Mouse (Mus musculus): Measurements from ENCODE around the gene Arf3. TPM values are rescaled to one million over a fixed set of nuclear protein-coding genes. Genes with fewer than 3 reads are reported as not detected.

Gene Arf3
- polyA plus RNA-seq, 1 experiment: 166 TPM

DNA sequence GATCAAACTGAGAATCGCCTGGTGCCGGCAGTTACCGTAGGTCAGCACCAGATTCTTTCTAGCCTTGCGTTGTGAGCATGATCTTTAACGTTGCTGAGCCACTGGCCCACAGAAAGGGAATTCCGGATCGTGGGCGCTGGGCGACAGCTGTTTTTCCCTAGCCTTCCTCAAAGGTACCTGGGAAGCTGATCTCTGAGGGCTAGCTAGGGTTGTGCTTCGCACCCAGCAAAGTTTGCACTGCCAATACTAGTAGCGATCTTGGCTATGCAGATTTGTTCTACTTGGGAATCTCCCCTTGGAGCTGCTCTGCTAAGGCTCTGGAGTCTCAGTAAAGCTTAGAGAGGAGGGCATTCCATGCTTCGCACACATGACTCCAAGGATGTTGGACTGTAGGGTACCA, 28.2 kb upstream of the Arf3 start:
- no peak for DNase-seq
- WGBS: 3% methylated on average over 12 of the region's 12 CpGs
- H3K4me1 ChIP-seq (ENCODE audit: control insufficient read depth, insufficient read depth, low read length): peaks cover 13% of the 10 kb centered on the region; the same call in 1 of the 2 replicates
- no peak for TF ChIP-seq POLR2A (IDR thresholded peaks at IDR 0.05; ENCODE audit: borderline replicate concordance, extremely low read depth, low read depth, low read length)
- no peak for TF ChIP-seq CTCF (IDR thresholded peaks at IDR 0.05; ENCODE audit: insufficient read depth, low read length)
- H3K4me3 ChIP-seq (replicated peaks; ENCODE audit: extremely low read depth, low read depth, low read length): no peak overlapping the region

DNA sequence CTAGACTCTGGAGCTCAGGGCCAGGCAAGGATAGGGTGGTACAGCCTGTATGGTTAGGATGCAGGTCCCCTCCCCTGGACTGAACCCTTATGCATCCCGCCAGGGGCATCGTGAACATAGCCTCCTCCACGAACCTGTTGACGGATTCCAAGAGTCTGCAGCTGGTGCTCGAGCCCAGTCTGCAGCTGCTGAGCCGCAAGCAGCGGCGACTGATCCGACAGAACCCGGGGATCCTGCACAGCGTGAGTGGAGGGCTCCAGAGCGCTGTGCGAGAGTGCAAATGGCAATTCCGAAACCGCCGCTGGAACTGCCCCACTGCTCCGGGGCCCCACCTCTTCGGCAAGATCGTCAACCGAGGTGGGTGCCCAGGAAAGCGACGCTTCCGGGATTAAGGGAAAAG, 27.7 kb upstream of the Arf3 start:
- TF ChIP-seq CTCF (IDR thresholded peaks at IDR 0.05; ENCODE audit: insufficient read depth, low read length): no peak
- DNase-seq: no peak
- peaks cover 13% of the 10 kb centered on the region; the same call in 1 of the 2 replicates for H3K4me1 ChIP-seq (ENCODE audit: control insufficient read depth, insufficient read depth, low read length)
- peak overlapping the region; percentile 9 for H3K4me3 ChIP-seq (replicated peaks; ENCODE audit: extremely low read depth, low read depth, low read length)
- WGBS: 1% methylated on average over 23 of the region's 23 CpGs

DNA sequence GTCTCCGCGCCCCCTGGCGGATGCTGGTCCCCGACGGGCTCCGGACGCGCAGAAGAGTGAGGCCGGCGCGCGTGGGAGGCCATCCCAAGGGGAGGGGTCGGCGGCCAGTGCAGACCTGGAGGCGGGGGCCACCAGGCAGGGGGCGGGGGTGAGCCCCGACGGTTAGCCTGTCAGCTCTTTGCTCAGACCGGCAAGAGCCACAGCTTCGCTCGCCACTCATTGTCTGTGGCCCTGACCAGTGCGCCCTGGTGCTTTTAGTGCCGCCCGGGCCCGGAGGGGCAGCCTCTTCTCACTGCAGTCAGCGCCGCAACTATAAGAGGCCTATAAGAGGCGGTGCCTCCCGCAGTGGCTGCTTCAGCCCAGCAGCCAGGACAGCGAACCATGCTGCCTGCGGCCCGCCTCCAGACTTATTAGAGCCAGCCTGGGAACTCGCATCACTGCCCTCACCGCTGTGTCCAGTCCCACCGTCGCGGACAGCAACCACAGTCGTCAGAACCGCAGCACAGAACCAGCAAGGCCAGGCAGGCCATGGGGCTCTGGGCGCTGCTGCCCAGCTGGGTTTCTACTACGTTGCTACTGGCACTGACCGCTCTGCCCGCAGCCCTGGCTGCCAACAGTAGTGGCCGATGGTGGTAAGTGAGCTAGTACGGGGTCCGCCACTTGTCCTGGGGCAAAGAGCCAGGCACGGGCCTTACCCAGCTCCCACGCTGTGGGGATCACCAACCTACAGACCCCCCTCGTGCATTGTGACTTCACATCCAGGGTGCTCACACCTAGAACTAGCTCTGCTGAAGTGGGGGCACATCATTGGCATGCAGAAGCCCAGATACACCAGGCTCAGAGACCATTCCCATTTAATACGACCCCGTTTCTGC, 26.9 kb upstream of the Arf3 start, which contains the start of gene Wnt1:
Wnt1 (plus strand) TSS at position 197 of the 875 bp plus-strand sequence.
- DNase-seq: peak; percentile 61
- Histone ChIP-seq H3K4me3 (replicated peaks; ENCODE audit: extremely low read depth, low read depth, low read length) (no peak within 1 kb of the TSS), H3K4me1 (ENCODE audit: control insufficient read depth, insufficient read depth, low read length) (peaks cover 13% of the 10 kb centered on the region; the same call in 1 of the 2 replicates)
- 5% methylated on average over 50 of the region's 51 CpGs for WGBS
- TF ChIP-seq POLR2A (IDR thresholded peaks at IDR 0.05; ENCODE audit: borderline replicate concordance, extremely low read depth, low read depth, low read length): no peak
- peak; percentile 38 for TF ChIP-seq CTCF (IDR thresholded peaks at IDR 0.05; ENCODE audit: insufficient read depth, low read length)

DNA sequence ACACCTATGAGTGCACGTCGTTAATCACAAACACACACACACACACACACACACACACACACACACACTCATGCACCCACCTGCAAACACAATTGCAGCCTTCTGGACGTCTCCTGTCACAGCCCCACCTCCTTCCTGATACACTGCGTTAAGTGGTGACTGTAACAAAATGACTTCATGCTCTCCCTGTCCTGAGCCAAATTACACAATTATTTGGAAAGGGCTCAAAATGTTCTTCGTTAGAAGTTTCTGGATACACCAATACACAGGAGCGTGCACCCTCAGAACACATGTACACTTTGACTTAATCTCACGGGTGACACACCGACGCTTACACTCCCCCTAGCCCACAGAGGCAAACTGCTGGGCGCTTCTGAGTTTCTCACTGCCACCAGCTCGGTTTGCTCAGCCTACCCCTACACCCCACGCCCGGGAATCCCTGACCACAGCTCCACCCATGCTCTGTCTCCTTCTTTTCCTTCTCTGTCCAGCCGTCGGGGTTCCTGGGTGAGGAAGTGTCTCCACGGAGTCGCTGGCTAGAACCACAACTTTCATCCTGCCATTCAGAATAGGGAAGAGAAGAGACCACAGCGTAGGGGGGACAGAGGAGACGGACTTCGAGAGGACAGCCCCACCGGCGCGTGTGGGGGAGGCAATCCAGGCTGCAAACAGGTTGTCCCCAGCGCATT, 26.1 kb upstream of the Arf3 start:
- no peak overlapping the region for H3K4me3 ChIP-seq (replicated peaks; ENCODE audit: extremely low read depth, low read depth, low read length)
- 8% methylated on average over 24 of the region's 24 CpGs for WGBS
- H3K4me1 ChIP-seq (ENCODE audit: control insufficient read depth, insufficient read depth, low read length): peaks cover 13% of the 10 kb centered on the region; the same call in 1 of the 2 replicates
- TF ChIP-seq POLR2A (IDR thresholded peaks at IDR 0.05; ENCODE audit: borderline replicate concordance, extremely low read depth, low read depth, low read length) (no peak), CTCF (IDR thresholded peaks at IDR 0.05; ENCODE audit: insufficient read depth, low read length) (no peak)
- DNase-seq: no peak

DNA sequence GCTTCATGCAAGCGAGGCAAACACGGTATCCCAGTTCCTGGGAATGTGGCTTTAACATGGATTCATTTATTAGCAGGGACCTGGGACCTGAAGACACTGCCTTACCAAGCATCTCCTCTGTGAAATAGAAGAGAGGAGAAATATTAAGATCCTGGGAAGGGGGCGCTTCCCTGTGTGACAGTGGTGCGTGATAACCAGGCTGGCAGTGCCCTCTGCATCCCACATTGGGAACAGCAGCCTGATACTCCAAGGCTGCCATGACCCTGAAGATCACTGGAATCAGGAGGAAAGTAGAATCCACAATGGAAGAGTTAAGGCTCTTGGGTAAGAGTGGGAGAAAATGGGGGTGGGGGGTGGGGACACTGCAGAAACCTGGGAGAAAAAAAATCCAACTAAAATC, 24.9 kb upstream of the Arf3 start:
- TF ChIP-seq POLR2A (IDR thresholded peaks at IDR 0.05; ENCODE audit: borderline replicate concordance, extremely low read depth, low read depth, low read length) (no peak), CTCF (IDR thresholded peaks at IDR 0.05; ENCODE audit: insufficient read depth, low read length) (peak; percentile 48; the same call in 1 of the 2 replicates)
- 36% methylated on average over 4 of the region's 4 CpGs for WGBS
- no peak for DNase-seq
- Histone ChIP-seq H3K4me1 (ENCODE audit: control insufficient read depth, insufficient read depth, low read length) (peaks cover 13% of the 10 kb centered on the region; the same call in 1 of the 2 replicates), H3K4me3 (replicated peaks; ENCODE audit: extremely low read depth, low read depth, low read length) (no peak overlapping the region)

DNA sequence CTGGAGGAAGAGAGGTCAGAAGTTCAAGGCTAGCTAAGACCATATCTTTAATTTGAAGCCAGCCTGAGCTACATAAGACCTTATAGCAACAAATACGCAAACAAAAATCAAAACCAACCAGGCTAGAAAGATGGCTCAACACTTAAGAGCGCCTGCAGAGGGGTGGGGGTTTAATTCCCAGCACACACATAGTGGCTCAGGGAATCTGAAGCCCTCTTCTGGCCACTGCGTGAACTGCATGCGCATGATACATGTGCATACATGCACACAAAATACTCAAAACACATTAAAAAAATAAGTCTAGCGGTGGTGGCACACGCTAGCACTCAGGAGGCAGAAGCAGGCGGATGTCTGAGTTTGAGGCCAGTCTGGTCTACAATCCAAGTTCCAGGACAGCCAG, 22.7 kb upstream of the Arf3 start:
- no peak overlapping the region for H3K4me3 ChIP-seq (replicated peaks; ENCODE audit: extremely low read depth, low read depth, low read length)
- peak; percentile 54 for TF ChIP-seq CTCF (IDR thresholded peaks at IDR 0.05; ENCODE audit: insufficient read depth, low read length)
- TF ChIP-seq POLR2A (IDR thresholded peaks at IDR 0.05; ENCODE audit: borderline replicate concordance, extremely low read depth, low read depth, low read length): no peak
- DNase-seq: no peak
- peaks cover 8% of the 10 kb centered on the region; the same call in 1 of the 2 replicates for H3K4me1 ChIP-seq (ENCODE audit: control insufficient read depth, insufficient read depth, low read length)
- 44% methylated on average over 7 of the region's 7 CpGs for WGBS

DNA sequence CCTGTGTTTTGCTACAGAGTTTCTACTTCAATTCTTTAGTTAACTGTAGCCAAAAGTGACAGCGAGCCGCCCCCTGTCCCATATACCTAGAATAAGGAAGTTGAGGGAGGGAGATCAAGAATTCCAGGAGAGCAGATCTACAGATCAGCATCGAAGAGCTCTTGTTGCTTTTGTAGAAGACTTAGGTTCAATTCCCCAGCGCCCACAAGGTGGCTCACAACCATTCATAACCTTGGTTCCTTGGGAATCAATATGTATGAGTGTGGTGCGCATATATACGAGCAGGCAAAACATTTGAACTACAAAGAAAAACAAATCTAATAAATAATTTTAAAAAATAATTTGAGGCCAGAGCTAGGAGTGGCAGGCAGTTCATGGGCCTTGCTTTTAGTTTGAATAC, 18.2 kb upstream of the Arf3 start:
- no peak for DNase-seq
- WGBS: 52% methylated on average over 6 of the region's 6 CpGs
- no peak overlapping the region for H3K4me3 ChIP-seq (replicated peaks; ENCODE audit: extremely low read depth, low read depth, low read length)
- TF ChIP-seq POLR2A (IDR thresholded peaks at IDR 0.05; ENCODE audit: borderline replicate concordance, extremely low read depth, low read depth, low read length): no peak
- H3K4me1 ChIP-seq (ENCODE audit: control insufficient read depth, insufficient read depth, low read length): no peaks in the 10 kb centered on the region

DNA sequence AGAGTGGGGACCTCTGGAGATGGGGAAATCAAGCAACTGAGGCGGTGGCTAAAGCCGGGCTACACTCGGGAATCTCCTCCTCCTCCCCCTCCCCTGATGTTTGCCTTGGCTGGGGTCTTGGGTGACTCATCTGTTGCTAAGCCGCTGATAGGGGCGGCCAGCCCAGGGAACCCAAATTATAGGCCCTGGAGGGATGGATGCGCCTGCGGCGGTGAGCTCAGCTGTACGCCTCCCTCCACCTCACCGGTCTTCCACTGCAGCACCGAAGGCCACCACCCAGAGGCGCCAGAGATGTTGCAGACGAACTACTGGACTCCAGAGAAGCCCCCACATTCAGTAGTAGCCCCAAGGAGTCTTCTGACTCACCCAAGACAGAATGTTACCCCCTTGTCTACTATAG, 17.6 kb upstream of the Arf3 start:
- Histone ChIP-seq H3K4me3 (replicated peaks; ENCODE audit: extremely low read depth, low read depth, low read length) (no peak overlapping the region), H3K4me1 (ENCODE audit: control insufficient read depth, insufficient read depth, low read length) (no peaks in the 10 kb centered on the region)
- TF ChIP-seq CTCF (IDR thresholded peaks at IDR 0.05; ENCODE audit: insufficient read depth, low read length): 0 out of 2 replicates have a peak, but pooled peaks have one; percentile 5
- no peak for TF ChIP-seq POLR2A (IDR thresholded peaks at IDR 0.05; ENCODE audit: borderline replicate concordance, extremely low read depth, low read depth, low read length)
- WGBS: 29% methylated on average over 13 of the region's 13 CpGs
- DNase-seq: no peak

DNA sequence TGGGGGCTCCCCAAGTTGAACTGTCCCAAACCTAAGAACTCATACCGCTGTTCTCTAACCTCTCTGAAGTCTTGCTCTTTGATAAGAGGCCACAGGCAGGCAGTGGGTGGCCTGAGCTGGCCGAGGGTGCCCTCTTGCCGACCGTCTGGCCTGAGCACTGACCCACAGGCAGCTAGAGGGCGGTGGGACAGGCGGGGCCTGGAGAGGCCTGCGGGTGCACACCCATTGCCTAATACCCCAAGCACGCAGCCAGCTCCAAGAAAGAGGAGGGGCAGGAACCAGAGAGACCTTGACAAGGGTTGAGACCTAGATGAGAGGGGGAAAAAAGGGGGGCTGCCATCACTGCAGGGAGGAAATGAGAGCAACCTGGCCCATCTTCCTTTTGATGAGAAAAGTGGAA, 17.1 kb upstream of the Arf3 start:
- Histone ChIP-seq H3K4me1 (ENCODE audit: control insufficient read depth, insufficient read depth, low read length) (no peaks in the 10 kb centered on the region), H3K4me3 (replicated peaks; ENCODE audit: extremely low read depth, low read depth, low read length) (no peak overlapping the region)
- TF ChIP-seq CTCF (IDR thresholded peaks at IDR 0.05; ENCODE audit: insufficient read depth, low read length): no peak
- no peak for TF ChIP-seq POLR2A (IDR thresholded peaks at IDR 0.05; ENCODE audit: borderline replicate concordance, extremely low read depth, low read depth, low read length)
- no peak for DNase-seq
- WGBS: 13% methylated on average over 8 of the region's 8 CpGs
